Mouse (Mus musculus) hindbrain, embryonic 14.5 days (tissue): Measurements from ENCODE around the gene Fam160b1. TPM values are rescaled to one million over a fixed set of nuclear protein-coding genes. Genes with fewer than 3 reads are reported as not detected.
A peak's percentile ranks its signal among the peaks of the same experiment; 100 is the strongest.

Source experiments
- ATAC-seq: fragments of 200-750 bp; cut with Nextera tagmentation; 2 replicates; pipeline ENCODE4 v1.8.0; 2017; ENCODE audit warnings: moderate number of reproducible peaks, mild to moderate bottlenecking, moderate TSS enrichment, moderate library complexity; ENCODE audit not compliant: low FRiP score
- DNase-seq: peaks from one replicate; pipeline ENCODE4 v3.0.0-alpha.2; 2015; ENCODE audit warnings: low spot score
- H3K27ac ChIP-seq: fragments of 300-500 bp; sonication (generic); 2 replicates; pipeline ENCODE4 v1.5.1; 2014; ENCODE audit warnings: mild to moderate bottlenecking, moderate library complexity
- H3K27me3 ChIP-seq: fragments of 300-500 bp; sonication (generic); 2 replicates; pipeline ENCODE4 v1.6.1; 2014; ENCODE audit warnings: mild to moderate bottlenecking, low read length, mixed read lengths; ENCODE audit not compliant: control insufficient read depth, insufficient read depth
- H3K36me3 ChIP-seq: fragments of 300-500 bp; sonication (generic); replicated peaks from 2 replicates; pipeline ENCODE4 v1.6.1; 2014; ENCODE audit not compliant: control insufficient read depth, insufficient read depth
- H3K4me1 ChIP-seq: fragments of 300-500 bp; sonication (generic); replicated peaks from 2 replicates; pipeline ENCODE4 v1.6.1; 2014; ENCODE audit warnings: antibody characterized with exemption, low read length, mixed read lengths; ENCODE audit not compliant: control insufficient read depth, insufficient read depth
- H3K4me2 ChIP-seq: fragments of 300-500 bp; sonication (generic); replicated peaks from 2 replicates; pipeline ENCODE4 v1.6.1; 2014; ENCODE audit warnings: mild to moderate bottlenecking, moderate library complexity
- H3K4me3 ChIP-seq: fragments of 300-500 bp; sonication (generic); replicated peaks from 2 replicates; pipeline ENCODE4 v1.5.1; 2014; ENCODE audit warnings: mild to moderate bottlenecking, low read length
- H3K9ac ChIP-seq: fragments of 300-500 bp; sonication (generic); 2 replicates; pipeline ENCODE4 v1.6.1; 2014
- H3K9me3 ChIP-seq: fragments of 300-500 bp; sonication (generic); 2 replicates; pipeline ENCODE4 v1.6.1; 2016; ENCODE audit warnings: low read length; ENCODE audit not compliant: control insufficient read depth
- WGBS: fragments of 180-500 bp; shearing (Covaris S2); extraction: QIAGEN DNeasy Blood & Tissue Kit; methylation state at CpG from one replicate; pipeline ENCODE4 v1.1.7; 2014; 5-methylcytosine and 5-hydroxymethylcytosine counted together
- polyA plus RNA-seq: library from polyadenylated mRNA; unstranded; fragments of >200 nt; fragmentation: Nextera tagmentation; extraction: Ambion mirVana; gene quantifications from 2 replicates; pipeline ENCODE4 v1.2.1, GENCODE M21; 2014

Gene Fam160b1
- polyA plus RNA-seq, 1 experiment from 2014 or later, result 17.4 TPM

- H3K4me3 ChIP-seq, result no peak overlapping the region
- ATAC-seq, result no peak
- WGBS, result 39% methylated on average over 3 of the region's 3 CpGs
- H3K9ac ChIP-seq, result no peak overlapping the region
- no peaks in the 10 kb centered on the region for H3K27me3 ChIP-seq
- no peak overlapping the region for H3K4me2 ChIP-seq
- H3K36me3 ChIP-seq, result no peaks in the 10 kb centered on the region
- DNase-seq, result no peak
- no peak overlapping the region for H3K27ac ChIP-seq
- 0 out of 2 replicates have a peak, but pooled peaks cover 2% of the 10 kb centered on the region for H3K4me1 ChIP-seq
- H3K9me3 ChIP-seq, result no peaks in the 10 kb centered on the region
Measured at GRCm38 (mm10) chr19:57423402-57423801, 62.9 kb downstream of the Fam160b1 start.

- H3K4me3 ChIP-seq, result no peak overlapping the region
- no peak overlapping the region for H3K9ac ChIP-seq
- WGBS, result 95% methylated on average over 15 of the region's 15 CpGs
- no peak for ATAC-seq
- no peaks in the 10 kb centered on the region for H3K27me3 ChIP-seq
- no peaks in the 10 kb centered on the region for H3K9me3 ChIP-seq
- H3K4me1 ChIP-seq, result no peaks in the 10 kb centered on the region
- H3K36me3 ChIP-seq, result no peaks in the 10 kb centered on the region
- no peak overlapping the region for H3K27ac ChIP-seq
- no peak for DNase-seq
- no peak overlapping the region for H3K4me2 ChIP-seq
Measured at GRCm38 (mm10) chr19:57425296-57425695, 64.8 kb downstream of the Fam160b1 start.

- no peak for ATAC-seq
Measured at GRCm38 (mm10) chr19:57426841-57427240, 66.4 kb downstream of the Fam160b1 start.

GRCm38 (mm10) chr19:57427756-57428438 is 67.4 kb downstream of the Fam160b1 start:
- no peak for ATAC-seq
- 80% methylated on average over 14 of the region's 14 CpGs for WGBS
- Histone ChIP-seq H3K4me1 (0 out of 2 replicates have a peak, but pooled peaks cover 1% of the 10 kb centered on the region), H3K4me3 (no peak overlapping the region), H3K36me3 (no peaks in the 10 kb centered on the region), H3K27ac (no peak overlapping the region), H3K4me2 (no peak overlapping the region), H3K27me3 (no peaks in the 10 kb centered on the region), H3K9ac (no peak overlapping the region), H3K9me3 (no peaks in the 10 kb centered on the region)
- DNase-seq, result no peak

More at GRCm38 (mm10) chr19:57426841-57427240, 66.4 kb downstream of the Fam160b1 start:
- no peak overlapping the region for H3K9ac ChIP-seq
- no peaks in the 10 kb centered on the region for H3K27me3 ChIP-seq
- DNase-seq, result no peak
- H3K4me2 ChIP-seq, result no peak overlapping the region
- no peaks in the 10 kb centered on the region for H3K36me3 ChIP-seq
- H3K4me1 ChIP-seq, result no peaks in the 10 kb centered on the region
- no peak overlapping the region for H3K4me3 ChIP-seq
- H3K27ac ChIP-seq, result no peak overlapping the region
- no peaks in the 10 kb centered on the region for H3K9me3 ChIP-seq
- 93% methylated on average over 8 of the region's 8 CpGs for WGBS

GRCm38 (mm10) chr19:57428641-57429040 is 68.2 kb downstream of the Fam160b1 start:
- Histone ChIP-seq H3K9ac (no peak overlapping the region), H3K4me1 (0 out of 2 replicates have a peak, but pooled peaks cover 6% of the 10 kb centered on the region), H3K9me3 (no peaks in the 10 kb centered on the region), H3K4me3 (no peak overlapping the region), H3K27me3 (no peaks in the 10 kb centered on the region), H3K4me2 (no peak overlapping the region), H3K27ac (no peak overlapping the region), H3K36me3 (no peaks in the 10 kb centered on the region)
- DNase-seq (no peak), ATAC-seq (no peak)
- WGBS, result 90% methylated on average over 3 of the region's 3 CpGs

GRCm38 (mm10) chr19:57429926-57430325 is 69.4 kb downstream of the Fam160b1 start:
- Histone ChIP-seq H3K27me3 (no peaks in the 10 kb centered on the region), H3K27ac (no peak overlapping the region), H3K9ac (no peak overlapping the region), H3K4me3 (no peak overlapping the region), H3K4me1 (0 out of 2 replicates have a peak, but pooled peaks cover 6% of the 10 kb centered on the region), H3K36me3 (no peaks in the 10 kb centered on the region), H3K4me2 (no peak overlapping the region), H3K9me3 (no peaks in the 10 kb centered on the region)
- DNase-seq (no peak), ATAC-seq (no peak)
- WGBS, result 88% methylated on average over 6 of the region's 6 CpGs

- Histone ChIP-seq H3K4me3 (no peak overlapping the region), H3K4me1 (0 out of 2 replicates have a peak, but pooled peaks cover 6% of the 10 kb centered on the region), H3K36me3 (no peaks in the 10 kb centered on the region), H3K27me3 (no peaks in the 10 kb centered on the region), H3K9ac (no peak overlapping the region), H3K4me2 (no peak overlapping the region), H3K9me3 (no peaks in the 10 kb centered on the region), H3K27ac (no peak overlapping the region)
- no peak for ATAC-seq
- 55% methylated on average over 6 of the region's 6 CpGs for WGBS
- DNase-seq, result no peak
Measured at GRCm38 (mm10) chr19:57431476-57431875, 71.0 kb downstream of the Fam160b1 start.

GRCm38 (mm10) chr19:57434024-57434423 is 73.5 kb downstream of the Fam160b1 start:
- H3K27ac ChIP-seq, result no peak overlapping the region
- no peaks in the 10 kb centered on the region for H3K9me3 ChIP-seq
- no peak overlapping the region for H3K4me2 ChIP-seq
- H3K9ac ChIP-seq, result no peak overlapping the region
- no peaks in the 10 kb centered on the region for H3K27me3 ChIP-seq
- WGBS, result 50% methylated on average over 6 of the region's 6 CpGs
- no peaks in the 10 kb centered on the region for H3K36me3 ChIP-seq
- H3K4me1 ChIP-seq, result 0 out of 2 replicates have a peak, but pooled peaks cover 6% of the 10 kb centered on the region
- peak; percentile 48 for DNase-seq
- H3K4me3 ChIP-seq, result no peak overlapping the region
- no peak for ATAC-seq

- ATAC-seq, result no peak
- Histone ChIP-seq H3K27ac (no peak overlapping the region), H3K9me3 (no peaks in the 10 kb centered on the region), H3K36me3 (no peaks in the 10 kb centered on the region), H3K27me3 (no peaks in the 10 kb centered on the region), H3K9ac (no peak overlapping the region), H3K4me1 (0 out of 2 replicates have a peak, but pooled peaks cover 10% of the 10 kb centered on the region), H3K4me3 (no peak overlapping the region), H3K4me2 (no peak overlapping the region)
- WGBS, result 69% methylated on average over 10 of the region's 10 CpGs
- DNase-seq, result no peak
Measured at GRCm38 (mm10) chr19:57436586-57437021, 76.1 kb downstream of the Fam160b1 start.
